Comparison of ENCODE assay signal across 26 mouse cellular contexts in the genomic region with DNA sequence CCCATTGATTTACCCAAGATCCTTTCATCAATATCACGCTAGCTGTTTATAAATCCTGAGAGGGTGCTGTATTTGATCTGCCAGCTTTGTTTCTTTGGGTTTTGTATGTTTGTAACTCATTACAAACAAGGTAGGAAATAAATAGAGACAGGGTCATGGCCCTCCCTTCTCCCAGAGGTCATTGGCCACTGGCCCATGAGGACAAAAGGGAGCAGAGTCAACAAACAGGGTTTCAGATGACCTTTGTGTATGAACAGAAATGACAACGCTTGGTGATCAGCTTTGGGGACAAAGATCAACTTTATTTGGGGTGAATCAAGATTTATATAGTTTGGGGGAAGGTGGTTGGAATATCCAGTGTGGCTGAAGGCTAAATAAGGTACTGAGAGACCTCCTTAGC. TPM values are rescaled to one million over a fixed set of nuclear protein-coding genes. Genes with fewer than 3 reads are reported as not detected.
"Had no signal": no experiment of that assay in that cellular context is flagged by ENCODE, and none has a peak within 500 bp of the region (broad histone marks: within the 10 kb centered on the region; RNA-seq: fewer than 3 reads in every experiment).

No protein-coding gene starts in this region.

- ATAC-seq: hindbrain, embryonic 16.5 days; inflammation-experienced regulatory T-cells, adult 6 months; intestine, embryonic 16.5 days had no signal

- DNase-seq: gastrocnemius, adult 2 months; gastrocnemius, postnatal 10 days; gastrocnemius, postnatal 25 days; heart, adult 18-20 months; heart, postnatal 10 days; heart, postnatal 4 days; kidney, adult 11 months; kidney, adult 8-10 months; kidney, postnatal 10 days; kidney, postnatal 25 days; kidney, postnatal 4 days; lung, adult 2 months had no signal

- H3K27ac ChIP-seq: gastrocnemius, adult 2 months; heart, embryonic 10.5 days; hindbrain, embryonic 10.5 days; hindbrain, embryonic 12.5 days; hindbrain, embryonic 14.5 days; limb, embryonic 10.5 days; limb, embryonic 12.5 days; liver, embryonic 14.5 days had no signal

- H3K4me3 ChIP-seq: gastrocnemius, adult 2 months; heart, embryonic 10.5 days; heart, embryonic 12.5 days; hindbrain, embryonic 10.5 days; hindbrain, embryonic 12.5 days; layer of hippocampus, adult 2 months; limb, embryonic 10.5 days; limb, embryonic 12.5 days had no signal

- H3K4me2 ChIP-seq: heart, embryonic 12.5 days; hindbrain, embryonic 12.5 days; hindbrain, embryonic 14.5 days; limb, embryonic 12.5 days; liver, embryonic 11.5 days had no signal

- H3K9me3 ChIP-seq: heart, embryonic 10.5 days; heart, embryonic 12.5 days; hindbrain, embryonic 10.5 days; hindbrain, embryonic 12.5 days; limb, embryonic 10.5 days; limb, embryonic 12.5 days had no signal

- H3K9ac ChIP-seq: heart, embryonic 12.5 days; hindbrain, embryonic 12.5 days; hindbrain, embryonic 14.5 days; limb, embryonic 12.5 days; liver, embryonic 14.5 days had no signal

- H3K36me3 ChIP-seq: heart, embryonic 10.5 days; heart, embryonic 12.5 days; hindbrain, embryonic 10.5 days; hindbrain, embryonic 12.5 days; limb, embryonic 10.5 days; limb, embryonic 12.5 days had no signal

- H3K27me3 ChIP-seq: heart, embryonic 12.5 days; hindbrain, embryonic 12.5 days; limb, embryonic 12.5 days had no signal

RNA-seq across cellular contexts. Expression of a gene that starts 8.6 kb away (rescaled TPM):
- polyA plus RNA-seq: liver, embryonic 16.5 days had no signal
